Comparison of ENCODE assay signal across 21 mouse cellular contexts in genomic region chr6:51279491-51279890, GRCm38 (mm10).
"Had no signal": no experiment of that assay in that cellular context is flagged by ENCODE, and none has a peak within 500 bp of the region (broad histone marks: within the 10 kb centered on the region; RNA-seq: fewer than 3 reads in every experiment).

No protein-coding gene starts in this region.

- H3K4me3 ChIP-seq: gastrocnemius, adult 2 months; heart, embryonic 10.5 days; heart, embryonic 12.5 days; hindbrain, embryonic 10.5 days; hindbrain, embryonic 13.5 days; hindbrain, embryonic 15.5 days; layer of hippocampus, adult 2 months; left cerebral cortex, adult 2 months; limb, embryonic 13.5 days; limb, embryonic 15.5 days had no signal

- H3K27ac ChIP-seq: gastrocnemius, adult 2 months; heart, embryonic 10.5 days; hindbrain, embryonic 10.5 days; hindbrain, embryonic 13.5 days; hindbrain, embryonic 15.5 days; hindbrain, postnatal 0 days; layer of hippocampus, adult 2 months; left cerebral cortex, adult 2 months; limb, embryonic 13.5 days; limb, embryonic 15.5 days had no signal

- DNase-seq: gastrocnemius, adult 2 months; gastrocnemius, postnatal 10 days; gastrocnemius, postnatal 25 days; heart, adult 18-20 months; heart, postnatal 10 days; heart, postnatal 4 days; kidney, adult 18-20 months; kidney, adult 8-10 months; kidney, postnatal 10 days; kidney, postnatal 25 days; kidney, postnatal 4 days had no signal

- H3K36me3 ChIP-seq: heart, embryonic 10.5 days; heart, embryonic 12.5 days; hindbrain, embryonic 10.5 days; hindbrain, embryonic 13.5 days; hindbrain, embryonic 15.5 days; limb, embryonic 13.5 days; limb, embryonic 15.5 days had no signal

- ATAC-seq: hindbrain, postnatal 0 days had no signal

- H3K9me3 ChIP-seq: heart, embryonic 10.5 days; heart, embryonic 12.5 days; hindbrain, embryonic 10.5 days; hindbrain, embryonic 13.5 days; hindbrain, embryonic 15.5 days; limb, embryonic 13.5 days; limb, embryonic 15.5 days had no signal

- H3K4me2 ChIP-seq: heart, embryonic 12.5 days; hindbrain, embryonic 13.5 days; hindbrain, embryonic 15.5 days; limb, embryonic 13.5 days; limb, embryonic 15.5 days had no signal

- H3K4me1 ChIP-seq: hindbrain, embryonic 10.5 days; hindbrain, embryonic 13.5 days; hindbrain, embryonic 15.5 days had no signal

- H3K9ac ChIP-seq: heart, embryonic 12.5 days; hindbrain, embryonic 13.5 days; hindbrain, embryonic 15.5 days; limb, embryonic 13.5 days; limb, embryonic 15.5 days had no signal

- H3K27me3 ChIP-seq: hindbrain, embryonic 13.5 days; hindbrain, embryonic 15.5 days; limb, embryonic 13.5 days; limb, embryonic 15.5 days had no signal
